Mouse (Mus musculus) cerebellum, adult 2 months (tissue): Measurements from ENCODE around the gene Atp23. TPM values are rescaled to one million over a fixed set of nuclear protein-coding genes. Genes with fewer than 3 reads are reported as not detected.

Experiments
- DNase-seq, 2 experiments: peaks; one replicate each; pipeline ENCODE4 v3.0.0; 2021
- H3K27ac ChIP-seq: fragments of 200-500 bp; 2 replicates; pipeline ENCODE4 v1.5.1; 2012; ENCODE audit warnings: low read length, control low read depth, inconsistent platforms; ENCODE audit not compliant: insufficient read depth
- H3K27me3 ChIP-seq: fragments of 200-500 bp; 2 replicates; pipeline ENCODE4 v1.6.1; 2012; ENCODE audit warnings: inconsistent platforms, mild to moderate bottlenecking, low read length, moderate library complexity; ENCODE audit not compliant: control insufficient read depth, insufficient read depth
- H3K4me1 ChIP-seq: fragments of 200-500 bp; 2 replicates; pipeline ENCODE4 v1.6.1; 2011; ENCODE audit warnings: low read length; ENCODE audit not compliant: control insufficient read depth, insufficient read depth
- H3K4me3 ChIP-seq: fragments of 200-500 bp; replicated peaks from 2 replicates; pipeline ENCODE3; 2011; ENCODE audit warnings: mild to moderate bottlenecking, low read depth, low read length, control low read depth; ENCODE audit not compliant: insufficient read depth
- CTCF ChIP-seq: fragments of 200-500 bp; IDR thresholded peaks from 2 replicates; pipeline ENCODE4 v1.5.1; 2011; ENCODE audit warnings: low read depth, mild to moderate bottlenecking, control low read depth, low read length, moderate library complexity, borderline replicate concordance; ENCODE audit not compliant: insufficient read depth
- POLR2A ChIP-seq: fragments of 200-500 bp; IDR thresholded peaks from 2 replicates; pipeline ENCODE4 v1.6.1; 2011; ENCODE audit warnings: low read length, control low read depth, borderline replicate concordance; ENCODE audit not compliant: insufficient read depth
- WGBS: fragments of 180-500 bp; shearing (Covaris S2); methylation state at CpG from one replicate; pipeline ENCODE4 v1.1.7; 2018; 5-methylcytosine and 5-hydroxymethylcytosine counted together
- polyA plus RNA-seq: library from polyadenylated mRNA; depleted of rRNA; stranded (reverse); fragments of >200 nt; gene quantifications from 2 replicates; pipeline ENCODE4 v1.2.3, GENCODE M21; 2012

Atp23 gene
- polyA plus RNA-seq, 1 experiment, result 10.4 TPM

- Histone ChIP-seq H3K27me3 (no peaks in the 10 kb centered on the region), H3K4me1 (peaks cover 9% of the 10 kb centered on the region), H3K27ac (no peak overlapping the region), H3K4me3 (no peak overlapping the region)
- WGBS, result 84% methylated on average over 13 of the region's 13 CpGs
- TF ChIP-seq CTCF, result no peak
- no peak for DNase-seq
These were observed 33.4 kb upstream of the Atp23 start for GRCm38 (mm10) chr10:126934561-126934960.

DNA sequence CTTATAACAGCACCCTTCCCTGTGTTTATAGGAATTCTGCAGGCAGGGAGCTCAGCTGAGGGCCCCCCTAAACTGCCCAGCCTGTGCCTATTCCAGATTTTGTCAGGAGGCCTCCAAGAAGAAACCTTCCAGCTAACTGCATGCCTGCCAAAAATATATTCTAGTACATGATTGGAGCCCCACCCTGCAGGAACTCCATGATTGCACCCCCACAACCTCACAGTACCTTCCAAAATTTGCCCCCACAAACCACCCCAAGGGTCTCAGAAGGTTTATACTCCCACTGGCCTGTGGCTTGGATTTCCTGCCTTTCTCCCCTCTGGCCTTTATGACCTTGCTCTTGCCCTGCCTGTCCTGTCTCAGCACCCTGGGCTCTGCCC, 30.6 kb upstream of the Atp23 start:
- no peak for DNase-seq
- no peak overlapping the region for H3K27ac ChIP-seq
- H3K4me3 ChIP-seq, result no peak overlapping the region
- TF ChIP-seq CTCF (no peak), POLR2A (no peak)
- H3K4me1 ChIP-seq, result peaks cover 27% of the 10 kb centered on the region
- H3K27me3 ChIP-seq, result no peaks in the 10 kb centered on the region

DNA sequence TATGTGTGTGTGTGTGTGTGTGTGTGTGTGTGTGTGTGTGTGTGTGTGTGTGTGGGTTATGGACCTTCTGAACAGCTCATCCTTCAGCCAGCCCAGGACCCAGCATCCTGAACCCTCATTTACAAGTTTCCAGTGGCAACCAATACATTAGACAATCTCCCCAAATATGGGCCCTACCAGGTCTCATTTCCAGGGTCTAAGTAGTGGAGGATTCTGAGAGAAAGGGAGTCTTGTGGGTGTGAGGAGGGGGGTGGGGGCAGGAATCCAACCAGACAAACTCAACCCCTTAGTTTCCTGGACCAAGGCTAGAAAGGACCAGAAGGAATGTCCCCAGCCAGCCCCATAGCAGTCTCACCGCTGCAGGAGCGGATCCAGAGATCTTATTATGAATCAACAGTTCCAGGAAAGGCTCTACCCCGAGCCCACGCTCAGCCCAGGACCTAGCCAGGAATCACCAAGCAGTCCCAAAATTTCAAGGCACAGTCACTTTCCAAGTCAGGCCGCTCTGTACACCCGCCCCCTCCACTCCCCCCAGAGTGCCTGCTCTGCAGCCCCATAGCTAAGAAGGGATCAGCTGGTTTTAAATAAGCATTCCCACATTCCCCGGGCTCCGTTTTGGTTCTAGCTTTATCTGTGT, 30.1 kb upstream of the Atp23 start:
- no peaks in the 10 kb centered on the region for H3K27me3 ChIP-seq
- H3K4me3 ChIP-seq, result no peak overlapping the region
- WGBS, result 54% methylated on average over 8 of the region's 8 CpGs
- H3K27ac ChIP-seq, result no peak overlapping the region
- TF ChIP-seq POLR2A (no peak), CTCF (no peak)
- no peak for DNase-seq
- peaks cover 30% of the 10 kb centered on the region for H3K4me1 ChIP-seq

DNA sequence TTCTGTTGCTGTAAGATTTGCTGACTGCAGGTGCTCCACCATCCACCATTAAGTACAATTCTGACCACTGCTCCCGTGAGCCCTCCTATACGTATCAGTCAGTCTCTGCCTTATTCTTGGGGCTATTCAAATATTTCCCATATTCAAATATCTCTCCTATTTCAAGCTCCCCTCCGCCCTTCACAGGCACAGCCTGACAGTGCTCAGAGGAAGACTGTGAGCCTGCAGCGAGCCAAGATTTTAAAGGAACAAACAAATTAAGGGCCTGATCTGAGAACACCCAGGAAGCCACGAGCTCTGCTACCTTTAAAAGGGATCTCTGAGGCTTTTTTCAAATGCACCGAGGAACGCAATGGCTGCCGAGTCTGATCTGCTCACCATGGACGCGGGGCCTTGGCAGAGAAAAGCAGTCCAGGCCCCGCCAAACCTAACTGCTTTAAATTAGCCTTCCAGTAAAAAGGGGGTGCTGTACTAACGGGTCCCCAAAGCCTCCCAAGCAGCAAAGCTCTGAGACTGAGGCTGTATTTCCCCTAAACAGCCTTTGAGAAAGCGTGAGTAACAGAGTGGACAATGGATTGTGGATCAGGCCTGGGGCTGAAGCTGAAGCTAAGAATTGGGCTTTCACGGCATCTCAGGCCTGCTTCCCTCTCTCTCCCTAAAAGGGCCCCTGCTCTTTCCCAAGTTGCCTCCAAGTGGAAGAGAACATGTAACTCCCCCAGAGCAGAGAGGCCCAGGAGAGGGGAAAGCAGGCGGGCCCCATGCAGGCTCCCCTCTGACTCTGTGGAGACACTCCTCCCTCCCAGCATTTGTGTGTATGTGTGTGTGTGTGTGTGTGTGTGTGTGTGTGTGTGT, 29.3 kb upstream of the Atp23 start:
- 54% methylated on average over 15 of the region's 15 CpGs for WGBS
- TF ChIP-seq CTCF (no peak), POLR2A (no peak)

GRCm38 (mm10) chr10:126929543-126929942, 28.4 kb upstream of the Atp23 start:
- H3K27me3 ChIP-seq, result no peaks in the 10 kb centered on the region
- H3K27ac ChIP-seq, result peak overlapping the region; percentile 100
- H3K4me3 ChIP-seq, result no peak overlapping the region
- peaks cover 34% of the 10 kb centered on the region for H3K4me1 ChIP-seq
- 20% methylated on average over 3 of the region's 3 CpGs for WGBS
- DNase-seq, result no peak
- no peak for TF ChIP-seq POLR2A
- no peak for TF ChIP-seq CTCF

More for the DNA sequence above, 29.3 kb upstream of the Atp23 start:
- peak overlapping the region; percentile 43; the same call in 1 of the 2 replicates for H3K27ac ChIP-seq
- H3K4me3 ChIP-seq, result no peak overlapping the region
- H3K4me1 ChIP-seq, result peaks cover 32% of the 10 kb centered on the region
- H3K27me3 ChIP-seq, result no peaks in the 10 kb centered on the region
- DNase-seq, result no peak

DNA sequence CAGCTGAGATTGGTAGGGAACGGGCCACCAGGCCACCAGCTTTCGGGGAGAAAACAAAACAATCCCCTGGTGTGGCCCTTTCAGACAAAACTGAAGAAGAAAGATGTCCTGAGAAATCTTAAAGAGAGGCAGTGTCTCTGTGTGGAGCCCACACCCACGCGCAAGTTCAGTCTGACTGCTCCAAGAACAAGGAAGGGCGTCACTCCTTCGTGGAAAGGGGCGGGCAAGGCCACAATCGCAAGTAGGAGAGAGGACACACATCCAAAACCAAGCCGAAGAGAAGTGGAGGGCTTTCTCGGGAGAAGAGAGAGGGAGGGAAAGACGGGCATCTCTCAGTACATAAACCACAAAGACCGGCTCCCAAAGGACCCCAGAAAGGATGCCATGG, 27.7 kb upstream of the Atp23 start:
- Histone ChIP-seq H3K4me1 (peaks cover 40% of the 10 kb centered on the region), H3K27me3 (no peaks in the 10 kb centered on the region), H3K4me3 (peak overlapping the region; percentile 67), H3K27ac (peak overlapping the region; percentile 100)
- TF ChIP-seq POLR2A, result 0 out of 2 replicates have a peak, but pooled peaks have one; percentile 36
- no peak for TF ChIP-seq CTCF
- no peak for DNase-seq
- WGBS, result 7% methylated on average over 12 of the region's 12 CpGs

- Histone ChIP-seq H3K4me3 (peak overlapping the region; percentile 67), H3K4me1 (peaks cover 41% of the 10 kb centered on the region), H3K27me3 (no peaks in the 10 kb centered on the region), H3K27ac (peak overlapping the region; percentile 100)
- DNase-seq, result peak; percentile 87 to 93
- under 1% methylated on average over 39 of the region's 39 CpGs for WGBS
- peak; percentile 59; the same call in 1 of the 2 replicates for TF ChIP-seq POLR2A
- TF ChIP-seq CTCF, result peak; percentile 17; the same call in 1 of the 2 replicates
These were observed 27.1 kb upstream of the Atp23 start for GRCm38 (mm10) chr10:126928011-126928818.
